Mouse (Mus musculus): Measurements from ENCODE around the gene Mrtfb.

Gene Mrtfb

DNA sequence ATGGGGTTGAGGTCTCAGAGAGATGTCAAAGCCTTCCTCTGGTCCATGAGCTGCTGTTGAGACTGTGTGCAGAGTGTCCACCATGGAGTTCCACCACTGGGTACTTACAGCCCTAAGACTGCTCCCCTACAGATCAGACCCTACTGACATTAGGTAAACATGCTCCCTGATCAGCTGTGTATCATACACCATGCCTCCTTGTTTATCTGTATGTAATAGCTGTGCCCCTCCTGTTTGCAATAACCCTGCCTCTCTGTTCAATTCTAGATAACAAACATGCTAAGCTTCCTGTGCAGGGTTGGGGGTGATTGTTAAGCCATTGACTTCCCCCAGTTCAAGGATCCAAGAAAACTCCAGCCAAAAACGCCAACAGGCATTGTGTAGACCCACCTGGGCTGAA lies 174.7 kb downstream of the Mrtfb start:
- in situ Hi-C loops (cut with MboI, MseI) = loop anchor here (10.0 kb wide), 1 partner anchor 234 kb away; the partner anchor contains the start of gene Parn

DNA sequence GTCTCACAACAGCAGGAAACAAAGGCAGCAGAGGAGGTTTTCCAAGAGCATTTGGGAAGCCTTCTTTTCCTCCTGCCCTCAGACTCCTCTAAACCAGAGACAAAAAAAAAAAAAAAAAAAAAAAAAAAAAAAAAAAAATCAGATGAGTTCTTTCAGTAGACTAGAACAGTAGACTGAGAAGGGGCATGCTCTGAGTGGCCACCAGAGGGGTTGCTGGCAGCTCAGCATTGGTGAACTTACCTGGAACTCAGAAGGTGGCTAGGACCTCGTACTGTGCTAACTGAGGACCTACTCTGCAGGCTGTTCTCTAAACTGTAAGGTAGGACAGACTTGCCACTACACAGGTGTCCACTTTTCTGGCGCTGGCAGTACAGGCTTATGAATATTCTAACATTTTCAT lies 179.3 kb downstream of the Mrtfb start:
- in situ Hi-C loops (cut with MboI, MseI) = loop anchor here (10.0 kb wide), 1 partner anchor 229 kb away; the partner anchor contains the start of gene Parn

DNA sequence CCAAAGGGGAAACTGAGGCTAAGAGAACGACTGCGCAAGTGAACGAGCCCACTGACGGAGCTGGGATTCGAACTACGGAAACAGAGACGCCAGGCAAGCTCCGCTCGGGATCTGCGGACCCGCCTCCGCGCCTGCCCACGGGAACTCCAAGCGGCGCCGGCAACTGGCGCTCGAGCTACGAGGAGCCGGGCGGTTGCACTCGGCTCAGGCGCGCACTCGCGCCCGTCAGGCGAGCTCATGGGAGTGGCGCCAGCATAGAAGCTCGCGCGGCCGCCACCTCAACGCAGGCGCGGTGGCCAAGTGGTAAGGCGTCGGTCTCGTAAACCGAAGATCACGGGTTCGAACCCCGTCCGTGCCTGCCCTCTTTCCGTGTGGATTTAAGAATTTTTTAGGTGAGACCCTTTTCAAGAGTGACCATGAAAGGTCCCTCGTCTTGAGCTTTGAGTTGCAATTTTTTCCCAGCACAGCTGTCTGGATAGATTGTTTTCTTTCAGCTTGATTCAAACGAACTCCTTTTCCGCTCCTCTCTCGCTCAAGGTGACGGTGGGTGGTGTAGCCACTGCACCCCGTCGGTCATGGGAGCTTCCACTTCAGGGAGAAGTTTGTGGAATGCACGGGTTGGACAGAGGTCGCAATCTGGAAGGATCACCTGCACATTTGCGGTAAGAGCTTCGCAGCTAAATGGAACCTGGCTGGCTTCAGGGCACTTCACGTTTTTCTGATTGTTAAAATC lies 180.9 kb downstream of the Mrtfb start:
- in situ Hi-C loops (cut with MboI, MseI) = loop anchor here (10.0 kb wide), 1 partner anchor 228 kb away; the partner anchor contains the start of gene Parn

DNA sequence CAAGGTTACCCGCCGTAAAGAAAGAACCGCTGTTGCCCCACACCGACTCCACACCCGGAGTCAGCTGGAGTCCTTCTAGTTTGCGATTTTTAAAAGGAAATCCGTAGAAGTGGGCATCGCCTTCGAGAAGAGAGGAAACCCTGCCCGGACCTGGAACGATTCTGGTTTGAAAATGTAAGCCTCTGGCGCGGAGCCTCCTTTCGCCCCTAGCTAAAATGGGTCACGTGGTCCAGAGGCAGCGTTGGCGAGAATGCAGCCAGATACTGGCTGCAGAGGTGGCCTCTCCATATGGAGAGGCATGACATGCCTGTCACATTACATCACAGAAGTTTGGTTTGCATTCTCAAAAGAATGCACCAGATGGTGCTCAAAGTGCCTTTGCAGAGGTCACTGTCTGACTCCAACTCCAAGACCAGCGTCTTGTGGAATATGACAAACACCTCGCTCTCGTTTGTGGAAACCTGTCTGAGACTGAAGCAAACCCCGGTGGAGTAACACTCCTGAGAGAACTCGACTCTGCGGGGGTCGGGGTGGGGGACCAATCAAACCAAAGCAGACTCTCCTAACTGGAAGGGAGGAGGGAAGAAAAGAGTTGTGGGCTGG lies 181.6 kb downstream of the Mrtfb start:
- in situ Hi-C loops (cut with MboI, MseI) = loop anchor here (10.0 kb wide), 1 partner anchor 227 kb away; the partner anchor contains the start of gene Parn

DNA sequence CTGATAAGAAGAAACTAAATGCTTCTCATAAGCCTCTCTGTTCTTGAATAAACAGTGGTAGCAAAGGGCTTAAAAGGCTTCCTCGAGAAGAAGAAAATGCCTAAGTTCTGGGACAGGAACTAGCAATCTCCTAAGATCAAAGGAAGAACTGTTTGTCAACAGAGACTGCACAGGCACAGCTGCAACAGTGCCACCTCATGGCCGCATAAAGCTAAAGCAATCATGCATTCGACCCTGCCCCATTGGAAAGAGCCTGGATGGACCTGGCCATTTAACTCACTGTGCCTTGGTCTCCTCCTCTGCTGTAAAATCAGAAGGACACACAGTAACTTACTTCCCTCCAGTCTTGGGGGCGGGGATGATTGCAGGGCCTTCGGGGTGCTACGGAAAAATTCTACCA lies 184.2 kb downstream of the Mrtfb start:
- in situ Hi-C loops (cut with MboI, MseI) = no loop called here

DNA sequence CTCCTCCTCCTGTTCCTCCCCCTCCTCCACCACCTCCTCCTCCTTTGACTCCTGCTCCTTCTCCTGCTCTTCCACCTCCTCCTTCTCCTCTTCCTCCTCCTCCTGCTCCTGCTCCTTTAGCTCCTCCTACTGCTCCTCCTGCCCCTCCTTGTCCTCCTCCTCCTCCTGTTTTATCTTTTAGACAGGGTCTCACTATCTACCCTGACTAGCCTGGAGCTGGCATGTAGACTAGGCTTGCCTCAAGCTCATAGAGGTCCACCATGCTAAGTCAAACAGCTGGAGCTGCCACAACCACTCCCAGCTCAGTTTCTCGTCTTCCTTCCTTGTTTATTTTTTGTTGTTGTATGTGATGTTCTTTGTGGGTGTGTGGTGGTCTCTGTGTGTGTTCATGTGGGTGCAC lies 187.5 kb downstream of the Mrtfb start:
- in situ Hi-C loops (cut with MboI, MseI) = no loop called here

DNA sequence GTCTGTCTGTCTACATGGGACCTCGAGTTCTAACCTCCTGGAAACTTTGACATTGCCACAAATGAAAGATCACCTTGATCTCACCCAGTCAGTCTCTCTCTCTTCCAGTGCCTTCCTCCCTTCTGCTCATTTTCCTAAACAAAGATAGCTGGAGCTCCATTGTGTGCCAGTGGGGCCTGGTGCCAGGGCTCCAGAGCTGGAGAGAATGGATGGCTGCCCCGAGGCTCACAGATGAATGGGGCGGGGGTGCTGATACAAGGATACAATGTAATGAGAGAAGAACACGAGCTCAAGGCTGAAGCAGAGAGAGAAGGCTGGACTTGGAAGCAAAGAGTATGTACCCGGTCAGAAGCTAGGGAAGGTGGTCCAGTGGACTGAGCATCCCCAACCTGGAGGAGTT lies 189.2 kb downstream of the Mrtfb start:
- in situ Hi-C loops (cut with MboI, MseI) = no loop called here

DNA sequence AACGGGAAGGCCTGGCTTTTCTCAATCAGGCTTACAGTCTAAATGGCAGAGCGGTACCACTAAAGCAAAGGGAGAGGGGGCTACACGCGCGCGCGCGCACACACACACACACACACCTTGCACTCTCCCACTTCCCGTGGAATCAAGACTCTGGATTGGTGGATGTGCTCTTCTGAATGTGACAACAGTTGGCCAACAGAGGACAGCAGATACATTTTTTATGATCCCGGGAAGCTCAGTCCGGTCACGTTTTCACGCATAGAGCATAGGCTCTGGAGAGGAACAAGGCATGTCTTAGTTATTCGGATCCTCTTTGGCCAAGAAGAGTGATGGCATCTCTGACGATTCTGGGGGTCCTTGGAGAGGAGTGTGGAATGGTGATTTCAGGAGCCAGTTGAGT lies 190.2 kb downstream of the Mrtfb start:
- in situ Hi-C loops (cut with MboI, MseI) = no loop called here

DNA sequence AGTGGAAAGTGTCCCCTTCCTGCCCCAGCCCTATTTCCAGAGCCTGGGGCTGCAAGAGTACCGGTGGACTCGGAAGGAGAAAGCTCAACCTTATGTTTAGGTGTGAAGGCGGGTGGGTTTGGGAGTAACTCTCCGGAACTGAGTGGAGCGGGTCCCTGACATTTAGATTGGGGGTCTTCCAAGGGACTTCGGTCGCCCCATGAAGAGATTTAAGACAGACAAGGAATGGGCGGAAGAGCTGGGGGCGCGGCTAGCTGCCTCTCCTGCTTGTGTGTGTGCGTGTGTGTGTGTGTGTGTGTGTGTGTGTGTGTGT lies 190.6 kb downstream of the Mrtfb start:
- in situ Hi-C loops (cut with MboI, MseI) = no loop called here

DNA sequence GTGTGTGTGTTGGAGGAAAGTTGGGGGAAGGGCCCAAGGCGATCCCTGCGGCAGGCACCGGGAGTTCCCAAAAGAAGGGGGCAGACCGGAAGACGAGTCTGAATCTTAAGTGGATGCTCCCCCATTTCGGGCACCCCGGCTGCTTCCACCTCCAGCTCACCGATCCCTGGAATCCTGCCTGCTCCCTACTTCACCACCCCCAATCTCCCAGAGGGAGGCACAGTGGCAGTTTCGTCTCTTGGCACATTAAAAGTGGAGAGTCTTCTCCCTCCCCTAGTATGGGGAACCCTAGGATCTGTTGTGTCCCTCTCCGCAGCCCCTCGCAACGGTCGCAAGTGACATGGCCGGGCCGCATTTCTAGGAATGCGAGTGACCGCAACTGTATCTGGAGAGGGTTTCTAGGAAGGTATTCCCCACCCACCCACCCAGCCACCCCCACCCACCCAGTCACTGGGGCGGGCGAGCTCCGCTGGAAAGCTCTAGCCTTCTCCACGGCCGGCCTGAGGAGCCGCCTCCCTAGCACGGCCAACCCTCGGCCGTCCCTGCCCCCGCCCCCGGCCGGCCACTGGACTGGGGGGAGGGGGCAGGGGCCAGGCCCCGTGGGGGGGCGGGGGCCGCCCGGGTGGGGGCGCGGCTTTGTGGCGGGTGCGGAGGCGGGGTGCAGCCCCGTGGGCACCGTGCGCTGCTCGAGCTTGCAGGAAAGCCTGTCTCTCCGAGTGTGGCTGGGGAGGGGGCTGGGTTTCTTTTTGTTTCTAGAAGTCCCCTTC lies 191.2 kb downstream of the Mrtfb start:
- in situ Hi-C loops (cut with MboI, MseI) = no loop called here

DNA sequence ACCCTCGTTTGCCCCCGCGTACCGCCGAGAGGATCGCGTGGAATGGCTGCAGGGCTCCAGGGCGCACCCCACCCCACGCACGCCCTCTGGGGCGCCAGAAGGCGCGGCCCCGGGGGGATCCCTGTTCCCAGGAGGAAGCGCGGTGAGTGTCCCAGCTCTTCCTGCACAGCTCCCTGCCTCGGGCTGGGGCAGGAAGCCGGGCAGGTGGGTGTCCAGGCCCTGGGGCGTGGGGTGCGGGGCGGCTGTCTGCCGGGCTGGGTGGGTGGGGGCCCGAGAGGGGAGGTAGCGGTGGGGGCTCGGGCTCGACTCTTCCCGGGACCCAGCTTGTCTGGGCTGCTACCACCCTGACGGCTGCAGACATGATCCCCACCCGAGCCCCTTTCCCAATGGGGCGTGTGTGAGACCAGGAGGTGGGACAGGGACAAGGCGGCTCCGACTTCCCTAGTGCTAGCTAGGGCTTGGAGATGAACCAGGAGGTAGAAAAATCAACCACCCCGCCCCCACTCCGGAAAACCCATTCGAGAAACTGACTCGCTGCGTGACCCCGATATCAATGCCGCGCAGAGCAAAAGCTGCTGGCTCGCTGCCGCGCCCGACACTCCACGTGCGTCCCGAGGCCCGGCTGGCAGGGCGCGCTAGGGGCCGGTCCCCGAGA lies 191.9 kb downstream of the Mrtfb start:
- in situ Hi-C loops (cut with MboI, MseI) = no loop called here

DNA sequence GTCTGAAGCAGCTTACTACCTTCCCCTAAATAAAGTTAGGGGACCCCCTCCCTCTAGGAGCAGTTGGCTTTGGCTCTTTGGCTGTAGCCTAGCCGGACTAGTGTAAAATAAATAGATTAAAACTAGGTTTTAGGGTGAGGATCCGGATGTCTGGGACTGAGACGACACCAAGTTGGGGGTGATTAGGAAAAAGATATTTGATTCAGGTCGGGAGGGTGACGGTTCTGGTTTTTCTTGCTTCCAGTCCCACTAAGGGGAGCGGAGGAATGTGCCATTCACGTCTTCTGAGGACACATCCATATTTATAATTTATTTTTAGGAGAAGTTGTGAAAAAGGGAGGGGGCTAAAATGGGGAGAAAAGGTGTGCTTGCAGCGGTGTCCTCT lies 192.4 kb downstream of the Mrtfb start:
- in situ Hi-C loops (cut with MboI, MseI) = no loop called here

DNA sequence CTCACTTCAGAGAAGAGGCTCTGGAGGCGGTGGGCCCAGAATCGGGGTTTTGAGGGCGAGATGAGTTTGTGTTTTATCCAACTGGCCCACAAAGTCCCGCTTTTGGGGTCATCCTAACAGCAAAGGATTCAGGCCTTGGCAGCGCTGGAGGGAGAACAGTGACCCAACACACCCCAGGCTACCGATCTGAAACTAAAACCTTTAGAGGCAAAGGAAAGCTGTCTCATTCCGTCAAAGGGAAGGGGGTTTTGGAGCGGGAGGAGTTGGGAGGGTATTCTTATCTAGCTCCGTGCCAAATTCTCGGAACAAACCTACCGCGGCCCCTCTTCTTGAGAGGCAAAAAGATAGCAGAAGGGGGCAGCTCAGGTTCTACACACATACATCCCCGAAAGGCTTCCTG lies 193.2 kb downstream of the Mrtfb start:
- in situ Hi-C loops (cut with MboI, MseI) = no loop called here

DNA sequence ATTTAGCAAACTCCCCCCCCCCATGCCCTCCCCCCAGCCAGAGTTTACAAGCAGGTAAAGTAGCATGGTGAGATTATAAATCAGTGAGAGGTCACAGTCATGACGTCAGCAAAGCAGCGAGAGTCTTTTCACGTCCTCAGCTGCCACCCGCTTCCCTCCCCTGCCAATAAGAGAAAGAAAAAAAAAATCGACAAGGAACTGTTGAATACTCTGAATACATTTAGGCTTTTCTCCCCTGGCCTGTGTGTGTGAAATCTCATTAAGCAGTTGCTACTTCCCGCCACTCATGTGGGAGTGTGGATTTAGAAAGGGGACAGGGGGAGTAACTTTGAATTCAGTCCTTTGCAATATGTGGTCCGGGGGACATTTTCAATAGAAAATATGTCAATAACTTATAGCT lies 194.6 kb downstream of the Mrtfb start:
- in situ Hi-C loops (cut with MboI, MseI) = no loop called here

DNA sequence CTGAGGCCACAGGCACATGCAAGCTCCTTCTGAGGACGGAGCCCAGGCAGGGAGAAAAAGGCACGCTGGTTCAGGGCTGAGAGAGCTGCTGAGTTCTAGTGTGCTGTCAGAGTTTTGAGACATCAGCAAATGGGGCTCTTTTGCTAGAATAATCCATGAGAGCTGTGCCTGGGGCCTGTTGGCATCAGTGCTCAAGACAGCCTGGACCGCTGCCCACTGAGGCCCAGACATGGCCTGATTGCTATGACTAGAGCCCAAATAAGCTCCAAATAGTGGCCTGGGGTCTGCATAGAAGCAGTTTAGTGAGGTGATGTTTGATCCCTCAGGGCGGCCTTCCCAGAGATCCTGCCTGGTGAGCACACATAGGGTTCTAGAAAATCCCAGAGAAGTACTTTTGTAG lies 195.7 kb downstream of the Mrtfb start:
- in situ Hi-C loops (cut with MboI, MseI) = no loop called here

DNA sequence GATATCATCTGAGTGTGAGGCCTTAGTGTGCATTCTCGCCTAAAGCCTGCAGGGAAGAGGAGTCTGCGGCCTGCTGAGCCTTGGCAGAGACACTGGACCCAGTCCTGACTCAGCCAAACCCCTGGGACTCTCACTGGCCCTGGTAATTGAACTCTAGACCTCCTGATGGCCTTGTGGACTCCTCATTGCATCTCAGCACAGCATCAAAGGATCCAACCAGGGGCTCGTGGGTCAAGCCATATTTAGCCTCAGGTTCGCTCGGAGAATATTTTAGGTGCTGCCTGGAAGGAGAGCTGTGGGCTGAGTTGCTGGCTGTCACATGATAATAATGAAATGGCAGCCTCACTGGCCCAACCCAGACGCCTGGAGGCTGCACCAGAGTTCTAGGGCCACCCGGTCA lies 196.4 kb downstream of the Mrtfb start:
- in situ Hi-C loops (cut with MboI, MseI) = no loop called here

DNA sequence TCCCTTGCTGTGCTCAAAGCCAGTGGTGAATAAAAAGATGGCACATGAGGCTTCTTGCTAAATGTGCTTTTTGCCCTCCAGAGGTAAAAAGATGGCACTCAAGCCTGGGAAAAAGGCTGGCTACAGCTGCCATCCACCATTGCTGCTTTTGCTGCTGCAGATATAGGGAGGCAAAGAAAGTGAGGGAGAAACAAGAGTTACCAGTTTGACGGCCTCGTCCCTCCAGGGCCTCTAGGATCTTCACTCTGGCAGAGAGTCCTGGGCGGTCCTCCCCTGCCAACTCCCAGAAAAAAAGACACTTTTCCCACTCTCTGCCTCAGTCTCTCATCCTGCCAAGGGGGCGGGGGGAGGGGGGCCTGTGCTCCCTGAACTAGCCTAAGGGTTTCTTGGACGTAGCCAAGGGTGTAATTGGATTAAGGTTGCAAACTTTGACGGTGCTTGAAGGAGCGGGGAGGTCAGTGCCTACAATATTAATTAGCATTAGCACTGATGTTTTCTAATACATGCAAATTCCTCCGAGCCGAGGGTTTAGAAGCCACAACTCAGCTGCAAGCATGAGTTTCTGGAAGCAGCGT lies 197.8 kb downstream of the Mrtfb start:
- in situ Hi-C loops (cut with MboI, MseI) = no loop called here

DNA sequence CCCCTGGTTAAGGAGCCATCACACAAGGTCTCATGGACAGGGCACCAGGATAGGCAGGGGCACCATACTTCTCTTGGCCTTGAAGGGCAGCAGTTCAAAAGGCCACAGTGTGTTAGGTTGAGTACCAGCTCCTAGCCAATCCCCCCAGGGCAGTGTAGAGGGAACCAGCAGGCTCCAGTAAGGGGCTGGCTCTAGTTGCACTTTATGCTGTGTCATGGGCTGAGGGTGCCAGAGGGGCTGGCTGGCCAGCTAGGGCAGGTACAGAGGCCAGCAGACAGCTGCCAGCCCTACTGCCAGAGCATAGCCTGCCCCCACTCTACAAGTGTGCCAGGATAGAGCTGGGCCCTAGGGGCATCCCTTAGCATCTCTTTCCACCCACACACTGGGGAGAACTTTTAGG lies 199.3 kb downstream of the Mrtfb start:
- in situ Hi-C loops (cut with MboI, MseI) = no loop called here

DNA sequence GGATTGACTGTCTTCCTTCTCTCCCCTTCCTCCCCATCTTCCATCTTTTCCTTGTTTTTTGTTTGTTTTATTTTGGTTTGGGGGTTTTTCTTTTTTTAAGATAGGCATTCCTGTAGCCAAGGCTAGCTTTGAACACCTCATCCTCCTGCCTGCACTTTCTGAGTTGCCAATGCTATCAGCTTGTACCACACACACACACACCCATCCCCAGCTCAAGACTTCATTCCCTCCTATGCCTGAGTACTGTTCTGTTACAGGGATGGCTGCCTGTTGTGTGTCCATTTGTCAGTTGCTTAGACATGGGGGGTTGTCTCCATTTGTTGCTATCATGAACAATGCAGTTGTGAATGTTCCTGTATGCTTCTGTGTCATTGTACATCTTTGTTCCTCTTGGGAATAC lies 202.3 kb downstream of the Mrtfb start:
- in situ Hi-C loops (cut with MboI, MseI) = no loop called here

DNA sequence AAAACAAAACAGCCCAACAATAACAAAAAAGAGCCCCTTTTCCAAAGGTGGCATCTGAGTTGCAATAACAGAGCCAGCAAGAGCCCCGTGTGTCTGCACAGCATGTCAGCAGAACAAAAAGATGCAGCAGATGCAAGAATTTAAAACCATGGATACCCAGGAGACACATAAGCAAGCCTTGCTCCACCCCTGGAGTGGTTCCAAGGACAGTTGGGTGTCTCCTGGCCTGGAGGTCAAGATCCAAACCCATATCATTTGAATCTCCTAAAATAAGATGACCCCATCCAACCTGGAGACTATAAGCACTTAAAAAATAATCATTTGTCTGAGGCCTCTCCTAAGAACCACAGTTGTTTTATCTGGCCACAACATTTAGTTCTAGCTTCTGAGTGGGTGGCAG lies 203.8 kb downstream of the Mrtfb start:
- in situ Hi-C loops (cut with MboI, MseI) = no loop called here

DNA sequence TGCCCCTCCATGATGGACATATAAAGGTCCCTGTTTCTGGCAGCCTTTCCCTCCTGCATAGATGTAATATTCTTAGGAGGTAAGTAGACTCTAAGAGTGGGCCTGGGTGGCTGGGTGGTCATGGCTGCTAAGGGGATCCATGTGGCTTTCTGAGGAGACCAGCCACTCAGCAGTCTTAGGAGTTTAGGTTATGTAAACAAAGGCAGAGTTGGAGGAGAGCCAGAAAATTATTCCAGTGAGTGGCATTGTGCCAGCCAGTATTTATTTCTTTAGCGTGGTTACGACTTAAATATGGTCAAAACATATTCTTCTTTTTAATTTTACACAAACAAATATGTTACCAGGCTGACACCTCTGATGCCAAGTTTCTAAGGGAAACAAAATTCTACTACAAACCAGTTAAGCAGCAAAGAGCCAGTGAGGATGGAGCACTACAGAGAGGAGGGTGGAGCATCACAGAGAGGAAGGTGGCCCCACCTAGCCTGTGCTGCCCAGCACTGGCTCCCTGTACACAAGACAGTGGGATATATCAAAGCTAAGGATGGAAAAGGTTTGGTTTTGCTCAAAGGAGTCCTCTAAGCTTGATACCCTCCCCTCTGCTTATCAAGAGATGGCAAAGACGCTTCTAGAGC lies 204.6 kb downstream of the Mrtfb start:
- in situ Hi-C loops (cut with MboI, MseI) = no loop called here

DNA sequence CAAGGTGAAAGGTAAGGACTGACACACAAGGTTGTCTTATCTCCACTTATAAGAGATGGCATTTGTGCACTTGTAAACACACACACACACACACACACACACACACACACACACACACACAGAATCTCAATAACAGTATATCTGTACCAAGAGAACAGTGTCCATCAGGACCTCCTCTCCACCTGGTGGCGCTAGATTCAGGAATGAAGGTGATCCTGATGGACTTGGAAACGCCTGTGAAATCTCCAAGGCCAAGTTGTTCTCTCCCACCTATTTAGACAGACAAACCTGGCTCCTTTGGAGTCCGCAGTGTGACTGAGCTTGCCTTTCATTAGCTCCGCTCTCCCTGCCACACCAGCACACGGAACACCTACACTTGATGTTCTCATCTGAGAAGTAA lies 208.4 kb downstream of the Mrtfb start:
- in situ Hi-C loops (cut with MboI, MseI) = no loop called here

Measured in regulatory T cell (primary cell).